Mouse (Mus musculus) embryonic fibroblast, embryonic 13.5 days (primary cell): ENCODE results near the gene Poldip2.

ENCODE experiments used
- CTCF ChIP-seq: IDR thresholded peaks from 2 replicates; pipeline ENCODE4 v1.5.1; 2011; ENCODE audit warnings: mild to moderate bottlenecking, control low read depth, low read length, moderate library complexity, borderline replicate concordance; ENCODE audit not compliant: insufficient read depth
- POLR2A ChIP-seq: IDR thresholded peaks from 2 replicates; pipeline ENCODE4 v1.6.1; 2011; ENCODE audit warnings: low read depth, mild to moderate bottlenecking, control low read depth, low read length, moderate library complexity

DNA sequence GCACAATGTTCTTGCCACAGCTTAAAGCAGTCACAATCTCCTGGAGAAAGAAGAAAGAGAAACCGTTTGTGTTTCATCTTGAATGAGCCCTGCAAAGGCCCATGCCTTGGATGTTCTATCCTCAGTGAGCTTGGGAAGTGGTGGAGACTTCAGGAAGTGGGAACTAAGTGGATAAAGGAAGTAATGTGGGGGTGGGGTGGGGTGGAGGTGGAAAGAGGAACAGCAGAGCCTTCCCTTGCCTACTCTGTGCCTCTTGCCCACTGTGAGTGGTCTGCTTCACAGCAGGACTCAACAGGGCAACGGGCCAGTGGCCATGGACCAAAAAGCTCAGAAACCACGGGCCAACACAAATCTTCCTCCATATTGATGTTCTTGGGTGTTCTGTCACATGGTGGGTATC lies 36.7 kb upstream of the Poldip2 start:
- TF ChIP-seq CTCF (no peak), POLR2A (no peak)
